Mouse (Mus musculus) left cerebral cortex, adult 8-10 months (tissue): ENCODE data around the gene Gm37240. TPM values are rescaled to one million over a fixed set of nuclear protein-coding genes. Genes with fewer than 3 reads are reported as not detected.
"Not testable (repeated sequence)": the region's sequence is repeated elsewhere in the genome, so short reads cannot be mapped to it uniquely, and the experiment has no call there.

ENCODE experiments used
- DNase-seq, 2 experiments: peaks; one replicate each; pipeline ENCODE4 v3.0.0; 2022; ENCODE audit warnings: low spot score in 2 of 2
- total RNA-seq, 4 experiments: library from RNA; stranded (reverse); gene quantifications; 2 replicates each; pipeline ENCODE4 v1.2.4; 2022

Gene Gm37240
- total RNA-seq, 4 experiments from 2014 or later: 0.50 to 4.0 (median 1.1) TPM; not detected in 1

DNA sequence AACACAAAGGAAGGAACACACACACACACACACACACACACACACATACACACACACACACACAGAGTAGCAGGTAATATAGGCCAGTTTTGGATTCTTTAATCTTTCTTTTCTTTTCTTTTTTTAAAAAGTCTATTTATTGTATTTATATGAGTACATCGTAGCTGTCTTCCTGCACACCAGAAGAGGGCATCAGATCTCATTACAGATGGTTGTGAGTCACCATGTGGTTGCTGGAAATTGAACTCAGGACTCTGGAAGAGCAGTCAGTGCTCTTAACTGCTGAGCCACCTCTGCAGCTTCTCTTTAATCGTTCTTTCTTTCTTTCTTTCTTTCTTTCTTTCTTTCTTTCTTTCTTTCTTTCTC lies 1231.5 kb downstream of the Gm37240 start:
- DNase-seq: not testable (repeated sequence)

GRCm38 (mm10) chr3:84654900-84655784 lies 1232.2 kb downstream of the Gm37240 start:
- no peak for DNase-seq

DNA sequence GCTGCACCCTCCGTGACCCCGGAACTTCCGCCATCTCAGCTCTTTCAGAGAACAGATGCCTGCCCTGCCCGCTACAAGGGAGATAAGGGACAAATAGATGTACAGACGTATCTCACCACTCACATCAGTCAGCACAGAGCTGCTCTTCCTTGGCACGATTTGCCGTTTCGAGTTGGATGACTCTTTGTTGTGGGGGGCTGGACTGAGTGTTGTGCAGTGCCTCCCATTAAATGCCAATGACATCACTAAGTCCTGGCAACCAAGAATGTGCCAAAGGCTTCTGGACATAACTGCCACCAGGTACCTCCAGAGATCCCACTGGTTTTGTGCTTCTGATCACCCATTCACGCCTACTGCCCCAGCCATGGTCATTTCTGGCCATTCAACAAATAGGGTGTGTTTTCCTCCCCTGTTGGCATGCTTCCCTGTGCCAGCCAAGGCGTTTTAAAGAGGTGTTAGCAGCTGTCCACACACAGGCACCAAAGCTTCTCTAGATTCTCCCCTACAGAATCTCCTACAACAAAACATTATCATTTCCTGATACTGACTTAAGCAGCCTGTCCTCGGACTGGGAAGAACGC lies 1233.0 kb downstream of the Gm37240 start:
- no peak for DNase-seq

DNA sequence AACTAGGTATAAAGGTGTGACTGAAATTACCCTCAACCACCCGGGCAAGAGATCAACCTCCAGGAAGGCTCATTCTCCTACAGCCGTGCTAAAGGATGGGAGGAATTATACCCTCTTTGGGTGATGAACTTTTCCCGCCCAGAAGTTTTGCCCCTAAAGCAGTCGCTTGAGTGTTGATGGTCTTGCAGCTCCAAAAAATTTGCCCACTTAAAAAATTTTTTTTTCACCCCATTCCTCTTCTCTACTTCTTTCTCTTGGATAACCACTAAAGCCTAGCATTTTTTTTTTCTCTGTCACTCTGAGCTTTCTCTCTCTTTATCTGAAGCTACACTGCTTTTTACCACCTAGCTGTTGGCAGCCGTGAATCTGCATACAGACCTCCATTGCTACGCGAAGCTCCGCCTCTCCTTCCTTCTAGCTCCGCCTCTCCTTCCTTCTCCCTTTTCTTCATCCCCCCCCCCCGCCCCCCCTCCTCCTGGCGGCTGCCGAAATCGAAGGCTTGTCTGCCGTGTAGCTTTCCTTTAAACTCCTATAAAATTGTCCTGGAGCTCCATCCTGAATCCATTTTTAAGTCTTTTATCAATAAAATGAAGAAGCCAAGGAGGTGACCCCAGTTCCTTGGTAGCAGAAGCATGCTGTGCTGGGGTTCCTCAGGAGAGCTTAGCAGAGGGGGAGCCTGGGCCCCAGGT lies 1233.6 kb downstream of the Gm37240 start:
- no peak for DNase-seq

GRCm38 (mm10) chr3:84652643-84653556 lies 1234.4 kb downstream of the Gm37240 start:
- peak in 1 of 2 experiments; percentile 32 for DNase-seq

GRCm38 (mm10) chr3:84649578-84650327 lies 1237.6 kb downstream of the Gm37240 start:
- no peak for DNase-seq

DNA sequence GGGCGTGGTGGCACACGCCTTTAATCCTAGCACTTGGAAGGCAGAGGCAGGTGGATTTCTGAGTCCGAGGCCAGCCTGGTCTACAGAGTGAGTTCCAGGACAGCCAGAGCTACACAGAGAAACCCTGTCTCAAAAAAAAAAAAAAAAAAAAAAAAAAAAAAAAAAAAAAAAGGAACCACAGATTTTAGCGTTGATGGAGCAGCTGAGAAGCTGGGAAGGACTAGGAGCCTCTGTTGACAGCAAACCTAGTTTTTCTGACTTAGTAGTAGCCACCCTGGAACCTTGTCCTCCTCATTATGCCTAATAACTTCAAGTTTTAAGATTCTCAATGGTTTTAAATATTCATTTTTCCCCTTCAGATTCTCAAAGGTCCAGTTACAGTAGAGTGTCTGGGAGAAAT lies 1239.2 kb downstream of the Gm37240 start:
- not testable (repeated sequence) for DNase-seq

GRCm38 (mm10) chr3:84647616-84648015 lies 1239.7 kb downstream of the Gm37240 start:
- DNase-seq: no peak

DNA sequence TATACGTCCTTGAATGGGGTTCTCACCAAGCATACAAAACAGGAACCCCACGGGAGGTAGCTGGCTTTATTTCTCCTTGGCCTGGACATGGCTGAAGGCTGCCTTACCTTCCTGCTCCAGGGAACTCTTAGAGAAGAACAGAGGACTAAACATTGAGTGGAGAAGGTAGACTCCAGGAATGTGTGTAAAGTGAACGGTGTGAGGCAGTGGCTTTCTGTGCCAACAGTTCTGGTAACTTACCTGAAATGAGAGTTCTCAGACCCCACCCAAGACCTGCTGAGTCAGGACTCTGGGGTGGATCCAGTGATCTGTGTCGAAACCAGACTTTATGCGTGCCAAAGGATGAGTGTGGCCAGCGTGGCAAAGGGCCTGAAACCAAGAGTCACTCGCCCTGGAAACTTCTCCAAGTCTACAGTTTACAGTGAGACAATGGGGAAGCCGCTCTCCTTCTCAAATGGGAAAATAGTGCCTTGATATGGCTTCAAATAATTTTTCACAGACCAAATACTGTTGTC lies 1240.9 kb downstream of the Gm37240 start:
- no peak for DNase-seq

DNA sequence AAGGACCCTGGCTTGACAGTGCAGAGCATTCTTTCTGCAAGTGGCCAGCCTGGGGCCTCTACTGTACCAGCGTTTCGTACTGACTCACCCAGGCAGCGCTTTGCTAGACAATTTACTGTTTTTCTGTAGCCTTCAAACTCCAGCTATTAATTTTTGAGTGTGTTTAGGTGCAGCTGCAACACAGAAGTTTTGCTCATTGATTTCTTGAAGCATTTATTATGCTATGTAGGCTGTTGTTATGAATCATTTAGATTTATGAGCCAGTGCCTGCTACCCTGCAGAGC lies 1241.4 kb downstream of the Gm37240 start:
- no peak for DNase-seq

GRCm38 (mm10) chr3:84645156-84646006 lies 1241.9 kb downstream of the Gm37240 start:
- DNase-seq: no peak

DNA sequence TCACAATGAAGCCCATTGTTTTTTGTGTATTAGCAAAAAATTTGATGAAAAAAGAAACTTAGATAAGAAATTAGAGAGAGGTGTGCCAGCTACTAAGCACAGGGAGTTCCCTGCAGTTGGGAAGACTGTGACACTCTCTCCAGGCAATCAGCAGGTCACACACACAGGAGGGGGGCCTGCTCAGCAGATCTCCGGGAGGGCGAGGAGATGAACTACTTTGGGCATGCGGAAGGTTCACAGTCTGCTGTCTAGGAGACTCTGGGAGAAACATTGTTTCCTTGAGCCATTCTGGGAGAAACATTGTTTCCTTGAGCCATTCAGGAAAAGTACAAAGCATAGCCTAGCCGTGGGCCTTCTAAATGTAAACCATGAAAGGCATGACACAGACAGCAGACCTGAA lies 1244.4 kb downstream of the Gm37240 start:
- DNase-seq: no peak

DNA sequence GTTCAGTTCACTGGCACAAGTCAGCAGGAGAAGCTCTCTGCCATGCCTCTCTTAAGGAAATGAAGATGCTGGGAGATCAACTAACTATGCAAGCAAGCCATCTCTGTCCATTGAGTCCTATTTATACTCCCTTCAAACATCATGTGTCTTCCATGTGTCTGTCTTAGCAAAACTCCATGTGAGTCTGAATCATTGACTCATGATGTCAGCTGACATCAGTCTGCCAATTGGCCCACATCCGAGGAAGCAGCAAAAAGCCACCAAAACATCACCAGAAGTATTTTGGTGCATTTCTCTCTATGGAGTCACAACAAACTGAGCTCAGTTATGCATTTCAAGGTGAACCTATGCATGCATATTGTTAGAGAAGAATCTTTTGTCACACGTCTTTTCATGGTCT lies 1245.9 kb downstream of the Gm37240 start:
- DNase-seq: no peak

- DNase-seq: no peak
Observed at GRCm38 (mm10) chr3:84640536-84640935, 1246.8 kb downstream of the Gm37240 start.

DNA sequence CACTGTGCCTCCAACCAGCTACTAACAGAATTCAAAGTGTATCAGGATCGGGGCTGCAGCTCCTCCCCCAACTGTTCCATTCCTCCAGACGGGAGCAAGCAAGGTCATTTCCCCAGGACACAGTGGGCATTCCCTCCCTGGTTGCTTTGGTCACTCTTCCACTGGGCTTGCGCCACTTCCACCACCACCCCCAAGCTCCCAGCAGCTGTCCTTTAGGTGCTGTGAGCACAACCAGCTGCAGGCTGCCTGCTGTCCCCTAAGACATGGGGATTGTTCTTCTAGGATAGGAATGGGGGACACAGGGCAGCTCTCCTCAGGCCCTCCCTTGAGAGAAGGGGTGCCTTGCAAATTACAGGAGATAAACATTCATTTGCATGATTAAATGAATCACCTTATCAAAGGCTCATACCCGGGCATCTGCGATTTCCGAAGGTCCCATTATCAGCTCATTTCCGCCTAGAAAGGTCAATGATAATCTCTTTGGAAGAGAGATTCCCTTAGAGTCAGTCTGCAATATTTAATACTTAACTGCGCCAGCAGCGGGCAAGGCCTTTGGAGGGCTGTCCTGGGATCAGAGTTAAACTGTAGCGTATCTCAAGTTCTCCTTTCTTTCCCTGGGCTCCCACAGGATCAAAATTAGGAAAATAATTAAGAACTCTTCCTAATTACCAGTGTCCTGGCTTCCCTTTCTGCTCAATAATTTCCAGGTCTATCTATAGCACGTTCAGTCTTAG lies 1247.4 kb downstream of the Gm37240 start:
- no peak for DNase-seq

DNA sequence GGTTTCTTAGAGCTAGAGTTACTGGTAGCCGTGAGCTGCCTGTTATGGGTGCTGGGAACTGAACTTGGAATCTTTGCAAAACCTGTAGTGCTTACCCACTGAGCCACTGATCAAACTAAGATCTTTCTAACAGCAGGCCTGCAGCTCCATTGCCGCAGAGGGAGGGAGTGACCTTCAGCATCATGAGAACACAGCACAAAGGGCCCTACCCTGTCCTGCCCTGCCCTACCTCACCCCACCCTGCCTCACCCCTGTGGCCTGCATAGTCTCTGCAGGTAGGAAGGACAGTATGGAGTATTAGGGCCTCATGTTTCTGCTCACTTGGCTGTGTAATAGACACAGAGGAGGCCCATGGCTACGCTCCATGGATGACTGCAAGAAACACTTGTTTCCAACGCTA lies 1248.5 kb downstream of the Gm37240 start:
- no peak for DNase-seq

- DNase-seq: no peak
Observed at GRCm38 (mm10) chr3:84637890-84638578, 1249.3 kb downstream of the Gm37240 start.

DNA sequence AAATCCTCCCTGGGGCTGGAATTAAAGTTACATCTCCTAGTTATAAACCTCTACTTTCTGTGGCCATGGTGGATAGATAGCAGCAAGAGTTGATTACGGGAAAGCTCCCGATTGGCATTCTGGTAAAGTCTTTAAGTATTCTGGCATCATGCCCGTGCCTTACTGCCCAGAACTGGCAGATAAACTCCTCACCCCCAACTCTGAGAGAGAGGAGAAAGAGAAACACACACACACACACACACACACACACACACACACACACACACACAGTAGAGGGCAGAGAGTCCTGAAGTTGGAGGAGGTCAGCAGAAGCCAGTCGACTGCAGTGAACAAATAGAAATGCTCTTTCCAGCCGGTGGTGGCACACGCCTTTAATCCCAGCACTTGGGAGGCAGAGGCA lies 1250.2 kb downstream of the Gm37240 start:
- DNase-seq: no peak
